Mouse (Mus musculus): ENCODE measurements around the gene Eno3. TPM values are rescaled to one million over a fixed set of nuclear protein-coding genes. Genes with fewer than 3 reads are reported as not detected.

Gene Eno3
- total and polyA plus RNA-seq, 3 experiments: 14.2 to 16.8 TPM; not detected in 1

- Histone ChIP-seq H3K36me3 (ENCODE audit: control insufficient read depth in 1 of 2, insufficient read depth in 2 of 2, low read length in 2 of 2) (peaks cover 0 to 5% of the 10 kb centered on the region in 2 experiments; a peak in 2 of 4 replicates), H3K27me3 (ENCODE audit: control insufficient read depth in 1 of 2, insufficient read depth in 2 of 2, low read length in 2 of 2) (no peaks in the 10 kb centered on the region), H3K9me3 (replicated peaks; ENCODE audit: insufficient read depth, low read length) (no peaks in the 10 kb centered on the region), H3K9ac (ENCODE audit: control insufficient read depth, low read depth, low read length, poor library complexity, severe bottlenecking) (no peak overlapping the region), H3K4me1 (ENCODE audit: control insufficient read depth in 1 of 2, insufficient read depth in 2 of 2, low read length in 2 of 2) (peaks cover 0 to 4% of the 10 kb centered on the region in 2 experiments; a peak in 3 of 4 replicates), H3K79me2 (ENCODE audit: control insufficient read depth, insufficient read depth, low read length, poor library complexity) (no peaks in the 10 kb centered on the region), H3K27ac (ENCODE audit: control insufficient read depth, low read depth, low read length) (no peak overlapping the region), H3K4me3 (ENCODE audit: control insufficient read depth in 1 of 2, insufficient read depth in 1 of 2, low read depth in 2 of 2, low read length in 2 of 2) (no peak overlapping the region)
- TF ChIP-seq USF1 (IDR thresholded peaks at IDR 0.05; ENCODE audit: low read depth, low read length) (no peak), E2F4 (IDR thresholded peaks at IDR 0.05; ENCODE audit: borderline replicate concordance, low read depth, low read length) (no peak), BHLHE40 (IDR thresholded peaks at IDR 0.05; ENCODE audit: borderline replicate concordance, low read depth, low read length) (no peak)
- DNase-seq (ENCODE audit: low read depth, low spot score): no peak
Measured at GRCm38 (mm10) chr11:70678092-70678491, 21.1 kb downstream of the Eno3 start.

GRCm38 (mm10) chr11:70678576-70678975 is 21.6 kb downstream of the Eno3 start:
- no peak for DNase-seq (ENCODE audit: low read depth, low spot score)
- Histone ChIP-seq H3K4me1 (ENCODE audit: control insufficient read depth in 1 of 2, insufficient read depth in 2 of 2, low read length in 2 of 2) (peaks cover 0 to 4% of the 10 kb centered on the region in 2 experiments; a peak in 3 of 4 replicates), H3K27ac (ENCODE audit: control insufficient read depth, low read depth, low read length) (no peak overlapping the region), H3K36me3 (ENCODE audit: control insufficient read depth in 1 of 2, insufficient read depth in 2 of 2, low read length in 2 of 2) (peaks cover 0 to 5% of the 10 kb centered on the region in 2 experiments; a peak in 2 of 4 replicates), H3K27me3 (ENCODE audit: control insufficient read depth in 1 of 2, insufficient read depth in 2 of 2, low read length in 2 of 2) (no peaks in the 10 kb centered on the region), H3K9me3 (replicated peaks; ENCODE audit: insufficient read depth, low read length) (no peaks in the 10 kb centered on the region), H3K79me2 (ENCODE audit: control insufficient read depth, insufficient read depth, low read length, poor library complexity) (no peaks in the 10 kb centered on the region), H3K9ac (ENCODE audit: control insufficient read depth, low read depth, low read length, poor library complexity, severe bottlenecking) (no peak overlapping the region), H3K4me3 (ENCODE audit: control insufficient read depth in 1 of 2, insufficient read depth in 1 of 2, low read depth in 2 of 2, low read length in 2 of 2) (no peak overlapping the region)
- TF ChIP-seq NELFE (IDR thresholded peaks at IDR 0.05; ENCODE audit: low read depth, low read length) (no peak), USF1 (IDR thresholded peaks at IDR 0.05; ENCODE audit: low read depth, low read length) (no peak), CHD2 (IDR thresholded peaks at IDR 0.05; ENCODE audit: low read length) (no peak)

GRCm38 (mm10) chr11:70679361-70679760 is 22.4 kb downstream of the Eno3 start:
- Histone ChIP-seq H3K27ac (ENCODE audit: control insufficient read depth, low read depth, low read length) (no peak overlapping the region), H3K9me3 (replicated peaks; ENCODE audit: insufficient read depth, low read length) (no peaks in the 10 kb centered on the region), H3K27me3 (ENCODE audit: control insufficient read depth in 1 of 2, insufficient read depth in 2 of 2, low read length in 2 of 2) (no peaks in the 10 kb centered on the region), H3K36me3 (ENCODE audit: control insufficient read depth in 1 of 2, insufficient read depth in 2 of 2, low read length in 2 of 2) (peaks cover 0 to 5% of the 10 kb centered on the region in 2 experiments; a peak in 2 of 4 replicates), H3K4me1 (ENCODE audit: control insufficient read depth in 1 of 2, insufficient read depth in 2 of 2, low read length in 2 of 2) (peaks cover 0 to 4% of the 10 kb centered on the region in 2 experiments; a peak in 3 of 4 replicates), H3K9ac (ENCODE audit: control insufficient read depth, low read depth, low read length, poor library complexity, severe bottlenecking) (no peak overlapping the region), H3K79me2 (ENCODE audit: control insufficient read depth, insufficient read depth, low read length, poor library complexity) (no peaks in the 10 kb centered on the region), H3K4me3 (ENCODE audit: control insufficient read depth in 1 of 2, insufficient read depth in 1 of 2, low read depth in 2 of 2, low read length in 2 of 2) (no peak overlapping the region)
- DNase-seq (ENCODE audit: low read depth, low spot score): no peak
- no peak for TF ChIP-seq MEF2A (IDR thresholded peaks at IDR 0.05; ENCODE audit: extremely low read depth, insufficient replicate concordance, low read depth, low read length, poor library complexity, severe bottlenecking)
- TF ChIP-seq NRF1 (IDR thresholded peaks at IDR 0.05; ENCODE audit: insufficient read depth, low read depth, low read length, poor library complexity, severe bottlenecking): no peak
- no peak for TF ChIP-seq CTCF (IDR thresholded peaks at IDR 0.05 in 2 of 3, conservative IDR thresholded peaks at IDR 0.05 in 1 of 3; ENCODE audit: control insufficient read depth in 1 of 3, insufficient read depth in 1 of 3, low read depth in 2 of 3, low read length in 3 of 3, poor library complexity in 1 of 3, severe bottlenecking in 1 of 3)
- no peak for TF ChIP-seq MAZ (IDR thresholded peaks at IDR 0.05; ENCODE audit: low read depth, low read length)
- no peak for TF ChIP-seq MAX (IDR thresholded peaks at IDR 0.05; ENCODE audit: low read length)
- TF ChIP-seq GABPA (IDR thresholded peaks at IDR 0.05; ENCODE audit: low read depth, low read length): no peak
- TF ChIP-seq JUND (IDR thresholded peaks at IDR 0.05; ENCODE audit: low read depth, low read length): no peak
- no peak for TF ChIP-seq ETS1 (IDR thresholded peaks at IDR 0.05; ENCODE audit: low read depth, low read length)

All from MEL (cell line).